Mouse (Mus musculus) layer of hippocampus, adult 2 months (tissue): ENCODE measurements around the gene Ccl12. TPM values are rescaled to one million over a fixed set of nuclear protein-coding genes. Genes with fewer than 3 reads are reported as not detected.

ENCODE experiments used
- DNase-seq, 2 experiments: peaks; one replicate each; pipeline ENCODE4 v3.0.0; 2022; ENCODE audit warnings: low spot score in 2 of 2
- H3K27ac ChIP-seq: fragments of 200-600 bp; 2 replicates; pipeline ENCODE4 v1.8.1; 2022
- H3K4me3 ChIP-seq: fragments of 200-600 bp; 2 replicates; pipeline ENCODE4 v1.8.1; 2022; ENCODE audit warnings: mild to moderate bottlenecking
- CTCF ChIP-seq: fragments of 200-600 bp; conservative IDR thresholded peaks from 2 replicates; pipeline ENCODE4 v1.8.1; 2022; ENCODE audit warnings: antibody characterized with exemption, mild to moderate bottlenecking, moderate library complexity
- total RNA-seq, 2 experiments: library from RNA; stranded (reverse); gene quantifications; 2 replicates each; pipeline ENCODE4 v1.2.3; 2021

The Ccl12 gene
- total RNA-seq, 2 experiments from 2014 or later: not detected

DNA sequence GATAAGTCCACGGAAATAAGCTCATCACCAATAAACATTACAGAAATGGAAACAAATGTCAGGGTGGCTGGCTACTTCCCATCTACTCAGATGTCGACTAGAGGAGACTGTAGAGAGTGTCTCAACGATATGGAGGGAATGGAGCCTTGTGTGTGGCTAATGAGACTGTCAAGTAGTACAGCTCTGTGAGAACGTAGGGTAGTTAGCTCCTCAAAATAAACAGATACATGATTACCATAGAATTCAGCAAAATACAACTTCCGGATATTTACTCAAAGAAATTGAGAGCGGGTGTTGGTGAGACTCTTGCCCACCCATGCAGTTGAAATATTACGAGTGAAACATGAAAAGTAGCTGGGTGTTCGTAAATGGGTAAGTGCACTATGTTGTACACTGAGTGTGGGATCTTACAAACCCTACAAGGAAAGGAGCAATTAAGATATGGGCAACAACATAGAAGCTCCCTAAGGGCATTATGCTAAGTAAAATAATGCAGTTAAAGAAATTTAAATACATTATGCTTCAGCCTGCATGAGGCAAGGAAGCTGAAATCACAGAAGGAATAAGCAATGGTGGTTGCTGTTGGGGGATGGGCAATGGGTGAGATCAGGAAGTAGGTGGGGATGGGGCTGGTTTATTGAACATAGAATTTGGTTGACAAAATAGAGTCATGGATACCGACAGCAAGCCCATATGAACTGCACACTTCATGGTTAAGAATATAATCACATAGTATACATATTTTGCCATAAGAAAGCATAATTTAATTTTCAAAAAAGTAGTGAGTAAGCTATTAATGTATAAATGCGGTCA is 1.9 kb upstream of the Ccl12 start:
- DNase-seq: no peak
- no peak overlapping the region for H3K4me3 ChIP-seq
- TF ChIP-seq CTCF: no peak
- no peak overlapping the region for H3K27ac ChIP-seq

DNA sequence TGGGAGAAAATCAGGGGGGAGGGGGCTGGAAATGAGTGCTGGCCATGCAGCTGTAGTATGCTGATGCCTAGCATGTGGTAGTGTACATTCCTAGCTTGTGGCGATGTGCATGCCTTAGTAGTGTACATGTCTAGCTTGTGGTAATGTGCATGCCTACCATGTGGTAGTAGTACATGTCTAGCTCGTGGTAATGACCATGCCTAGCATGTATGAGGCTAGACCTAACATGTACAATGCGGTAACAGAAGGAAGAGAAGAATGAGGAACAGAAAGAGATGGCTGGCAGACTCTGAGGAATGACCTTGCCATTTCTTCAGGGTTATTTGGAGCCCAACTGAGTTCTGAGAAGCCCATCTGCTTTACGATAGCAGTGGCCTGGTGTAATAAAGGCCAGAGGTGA is 558 bp upstream of the Ccl12 start:
- TF ChIP-seq CTCF: no peak
- Histone ChIP-seq H3K27ac (no peak overlapping the region), H3K4me3 (no peak overlapping the region)
- no peak for DNase-seq

DNA sequence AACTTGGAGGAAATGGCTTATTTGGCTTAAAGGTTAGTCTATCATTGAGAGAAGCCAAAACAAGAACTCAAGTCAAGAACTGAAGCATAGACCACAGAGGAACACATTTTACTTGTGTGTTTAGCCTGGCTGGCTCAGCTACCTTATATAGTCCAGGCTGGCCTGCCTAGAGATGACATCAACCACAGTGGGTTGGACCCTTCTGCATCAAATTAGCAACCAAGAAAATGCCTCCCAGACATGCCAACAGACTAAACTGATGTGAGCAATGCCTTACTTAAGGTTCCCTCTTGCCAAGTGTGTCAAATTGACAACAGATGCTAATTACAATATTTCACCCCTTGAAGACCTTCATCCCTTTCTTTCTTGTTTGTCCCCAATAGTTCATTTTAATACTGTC is 8.0 kb downstream of the Ccl12 start:
- DNase-seq: no peak
- Histone ChIP-seq H3K4me3 (no peak overlapping the region), H3K27ac (no peak overlapping the region)
- TF ChIP-seq CTCF: no peak

DNA sequence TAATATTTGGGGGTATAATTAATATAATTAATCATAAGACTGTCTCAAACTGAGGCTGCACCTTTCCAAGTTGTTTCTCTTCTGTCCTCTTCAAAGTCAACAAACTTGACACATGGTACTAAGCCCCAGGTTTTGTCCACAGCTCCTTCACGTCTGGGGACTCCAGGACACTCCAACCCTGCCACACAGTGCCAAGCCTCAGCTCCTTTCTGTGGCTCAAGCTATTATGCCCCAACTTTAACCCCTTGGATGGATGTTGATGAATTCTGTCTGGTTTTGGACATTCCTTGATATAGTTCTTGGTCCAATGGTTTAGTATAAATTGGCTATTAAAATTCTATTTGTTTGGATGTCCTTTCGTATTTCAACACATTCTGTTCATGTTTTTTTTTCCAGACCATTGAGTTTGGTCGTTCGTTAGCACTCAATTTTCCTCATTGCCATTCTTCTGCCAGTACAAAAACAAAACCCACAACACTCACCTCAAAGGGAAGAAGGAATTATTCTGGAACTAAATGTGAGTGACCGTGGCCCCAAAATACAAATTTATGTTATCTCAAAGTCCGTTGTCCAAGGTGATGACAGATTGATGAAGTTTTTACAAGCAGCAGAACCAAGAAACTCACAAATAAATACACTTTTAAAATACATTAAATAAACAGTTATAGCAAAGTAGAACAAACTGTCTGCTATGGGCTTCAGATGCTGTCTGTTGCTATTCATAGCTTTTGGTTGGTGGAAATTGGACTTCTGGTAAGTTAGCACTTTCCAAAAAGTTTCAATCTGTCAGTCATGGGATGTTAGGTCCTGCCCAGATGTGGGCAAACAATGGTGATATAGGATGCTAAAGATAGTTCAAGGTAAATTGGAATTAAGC is 9.0 kb downstream of the Ccl12 start:
- H3K4me3 ChIP-seq: no peak overlapping the region
- TF ChIP-seq CTCF: no peak
- DNase-seq: no peak
- H3K27ac ChIP-seq: no peak overlapping the region

DNA sequence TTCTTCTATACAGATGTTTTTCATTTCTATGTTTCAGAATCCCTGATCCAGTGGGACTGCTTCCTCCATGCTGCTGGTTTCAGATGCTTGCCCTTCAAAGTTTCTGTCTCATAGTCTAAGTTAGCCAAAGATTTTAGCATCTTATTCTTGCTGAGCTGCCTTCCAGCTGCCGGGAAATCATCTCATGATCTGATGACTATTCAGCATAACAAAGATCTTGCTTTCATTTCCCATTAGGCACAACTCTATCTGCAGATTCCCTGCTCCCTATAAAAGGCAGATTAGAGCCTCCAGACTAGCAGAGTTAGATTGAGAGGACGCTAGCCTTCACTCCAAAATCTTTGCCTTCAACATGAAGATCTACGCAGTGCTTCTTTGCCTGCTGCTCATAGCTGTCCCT is 13.2 kb downstream of the Ccl12 start, which contains the start of gene Ccl8:
Gene Ccl8, plus strand, starts transcription at position 301 of the 400 bp plus-strand sequence.
- DNase-seq: no peak
- H3K27ac ChIP-seq: no peak within 1 kb of the TSS
- H3K4me3 ChIP-seq: no peak within 1 kb of the TSS
- no peak for TF ChIP-seq CTCF

DNA sequence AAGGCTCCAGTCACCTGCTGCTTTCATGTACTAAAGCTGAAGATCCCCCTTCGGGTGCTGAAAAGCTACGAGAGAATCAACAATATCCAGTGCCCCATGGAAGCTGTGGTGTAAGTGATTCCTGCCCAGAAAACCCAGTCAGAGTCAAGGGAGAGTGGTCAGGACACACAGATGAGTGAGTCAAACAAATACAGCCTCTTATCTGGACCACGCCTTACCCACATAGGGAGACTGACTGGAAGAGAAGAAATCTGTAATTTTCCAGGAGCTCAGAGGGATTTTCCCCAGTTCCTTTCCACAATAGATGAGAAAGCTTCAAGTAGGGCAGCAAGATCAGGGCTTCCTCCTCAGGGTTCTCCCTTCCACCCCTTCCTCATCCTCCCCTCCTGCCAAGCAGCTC is 14.4 kb downstream of the Ccl12 start:
- no peak overlapping the region for H3K27ac ChIP-seq
- H3K4me3 ChIP-seq: no peak overlapping the region
- DNase-seq: no peak
- TF ChIP-seq CTCF: no peak

DNA sequence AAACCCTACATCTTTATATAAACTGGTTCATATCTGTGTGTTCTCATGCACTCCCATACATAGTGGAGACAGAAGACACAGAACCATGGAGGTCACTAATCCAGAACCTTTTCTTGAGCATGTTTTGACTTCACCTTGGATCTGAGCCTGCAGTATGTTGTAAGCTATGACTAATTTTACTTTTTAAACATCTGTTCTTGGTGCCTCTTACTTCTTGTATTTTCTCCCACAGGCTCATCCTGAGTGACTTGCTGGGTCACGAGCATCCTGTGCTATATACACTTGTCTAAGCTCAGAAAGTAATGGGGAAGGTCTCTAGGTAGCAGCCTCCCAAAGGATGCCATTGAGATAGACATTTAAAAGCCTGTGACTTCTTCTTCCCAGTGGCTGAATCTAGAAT is 31.3 kb downstream of the Ccl12 start:
- no peak for TF ChIP-seq CTCF
- Histone ChIP-seq H3K27ac (no peak overlapping the region), H3K4me3 (no peak overlapping the region)
- no peak for DNase-seq

DNA sequence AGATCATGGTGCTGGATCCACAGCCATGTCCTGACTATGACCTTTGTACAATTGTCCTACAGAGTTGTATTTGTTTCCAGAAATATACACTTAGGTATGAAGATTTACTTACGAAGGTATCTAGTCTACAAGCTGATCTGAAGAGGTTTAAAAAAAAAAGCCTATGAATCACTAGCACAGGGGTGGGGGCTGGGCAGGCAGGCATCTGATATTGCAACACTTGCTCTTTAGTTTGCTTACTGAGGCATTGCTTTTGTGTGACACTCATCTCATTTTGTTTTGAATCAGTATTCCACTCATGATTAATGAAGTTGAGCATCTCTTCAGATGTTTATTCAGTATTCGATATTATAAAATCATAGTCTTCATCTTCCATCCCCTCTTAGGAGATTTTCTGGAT is 34.6 kb downstream of the Ccl12 start:
- Histone ChIP-seq H3K4me3 (no peak overlapping the region), H3K27ac (no peak overlapping the region)
- DNase-seq: no peak
- no peak for TF ChIP-seq CTCF

DNA sequence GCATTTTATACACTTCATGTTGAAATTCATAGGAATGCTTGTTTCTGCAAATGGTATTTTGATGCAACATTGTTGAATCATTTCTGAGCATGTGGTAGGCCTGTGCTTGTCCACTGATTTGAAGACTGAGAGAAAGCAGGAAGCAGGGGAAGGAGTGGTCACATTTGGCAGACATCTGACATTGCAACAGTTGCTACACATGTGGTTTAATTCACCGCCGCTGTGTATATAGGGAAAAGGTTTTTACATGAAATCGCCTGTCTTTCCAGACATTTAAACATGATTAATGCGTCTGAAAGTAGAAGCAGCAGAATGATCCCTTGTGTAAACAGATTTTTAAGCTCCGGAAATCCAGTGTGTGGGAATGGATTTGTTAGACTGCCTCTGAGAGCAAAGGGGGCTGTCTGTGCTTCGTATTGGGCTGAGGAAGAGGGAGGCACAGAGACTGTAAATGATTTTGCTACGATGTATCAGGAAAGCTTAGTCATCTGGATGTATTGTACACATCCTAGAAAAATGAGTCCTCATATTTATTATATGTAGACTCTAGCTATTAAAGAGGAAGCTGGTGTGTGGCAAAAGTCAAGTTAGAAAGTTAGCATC is 37.9 kb downstream of the Ccl12 start:
- no peak overlapping the region for H3K27ac ChIP-seq
- TF ChIP-seq CTCF: no peak
- H3K4me3 ChIP-seq: no peak overlapping the region
- DNase-seq: no peak

Other genes with a start within 250 kb of the Ccl12 start
- under 1 TPM; 0.12 to 0.20 TPM for gene 5530401A14Rik, start 241.2 kb upstream of the Ccl12 start, total RNA-seq
- 10 to 100 TPM; 58.5 to 65.6 TPM for gene Asic2, start 133.4 kb upstream of the Ccl12 start, total RNA-seq
- gene Ccl2, start 66.3 kb upstream of the Ccl12 start, total RNA-seq: not detected
- gene Gm17268, start 63.3 kb upstream of the Ccl12 start, total RNA-seq: not detected
- not detected for gene Ccl7, start 56.1 kb upstream of the Ccl12 start, total RNA-seq
- gene Ccl11, start 44.0 kb upstream of the Ccl12 start, total RNA-seq: under 1 TPM in 1 of 2 experiments, not detected in 1; 0.34 TPM
- not detected for gene Ccl8, start 13.3 kb downstream of the Ccl12 start, total RNA-seq
- gene Ccl1, start 203.8 kb downstream of the Ccl12 start, total RNA-seq: not detected